Mouse (Mus musculus) erythroblast, adult 5-6 weeks (primary cell): Measurements from ENCODE around the gene Gen1. TPM values are rescaled to one million over a fixed set of nuclear protein-coding genes. Genes with fewer than 3 reads are reported as not detected.

Experiments used
- ATAC-seq: replicated peaks from 2 replicates; pipeline ENCODE4 v1.8.0; 2016; ENCODE audit warnings: moderate number of reproducible peaks, mild to moderate bottlenecking, moderate TSS enrichment, inconsistent platforms; ENCODE audit not compliant: poor library complexity, low FRiP score, severe bottlenecking
- total RNA-seq, 2 experiments: library from RNA; stranded (forward) in 1 of 2; stranded (reverse) in 1 of 2; fragments of 150-400 nt in 1 of 2; fragments of 200-764, 138-1000 nt in 1 of 2; gene quantifications; 2 replicates each; pipeline versions ENCODE4 v1.2.3 to v1.2.4; 2015 to 2017; ENCODE audit warnings: low replicate concordance in 2 of 2

Gen1 gene
- total RNA-seq, 2 experiments from 2014 or later, result 17.9 to 38.1 TPM

GRCm38 (mm10) chr12:11226529-11227268 lies 38.9 kb downstream of the Gen1 start:
- ATAC-seq, result no peak

- no peak for ATAC-seq
Observed at GRCm38 (mm10) chr12:11226123-11226522, 39.5 kb downstream of the Gen1 start.

GRCm38 (mm10) chr12:11224722-11225121 lies 40.9 kb downstream of the Gen1 start:
- ATAC-seq, result no peak

GRCm38 (mm10) chr12:11223090-11223489 lies 42.5 kb downstream of the Gen1 start:
- no peak for ATAC-seq

- no peak for ATAC-seq
Observed at GRCm38 (mm10) chr12:11222566-11222965, 43.0 kb downstream of the Gen1 start.

- no peak for ATAC-seq
Observed at GRCm38 (mm10) chr12:11221524-11222330, 43.9 kb downstream of the Gen1 start.

GRCm38 (mm10) chr12:11217726-11218250 lies 47.8 kb downstream of the Gen1 start:
- no peak for ATAC-seq

- no peak for ATAC-seq
Observed at GRCm38 (mm10) chr12:11216454-11216853, 49.1 kb downstream of the Gen1 start.

- no peak for ATAC-seq
Observed at GRCm38 (mm10) chr12:11215555-11215954, 50.0 kb downstream of the Gen1 start.

- no peak for ATAC-seq
Observed at GRCm38 (mm10) chr12:11214776-11215175, 50.8 kb downstream of the Gen1 start.

GRCm38 (mm10) chr12:11212881-11213280 lies 52.7 kb downstream of the Gen1 start:
- no peak for ATAC-seq

- no peak for ATAC-seq
Observed at GRCm38 (mm10) chr12:11210361-11210760, 55.2 kb downstream of the Gen1 start.

- ATAC-seq, result no peak
Observed at GRCm38 (mm10) chr12:11209636-11210035, 56.0 kb downstream of the Gen1 start.

GRCm38 (mm10) chr12:11208872-11209271 lies 56.7 kb downstream of the Gen1 start, which contains the start of gene Msgn1:
Gene Msgn1, minus strand, starts transcription at chr12:11208972.
- ATAC-seq, result no peak

- no peak for ATAC-seq
Observed at GRCm38 (mm10) chr12:11206321-11206720, 59.3 kb downstream of the Gen1 start.

- no peak for ATAC-seq
Observed at GRCm38 (mm10) chr12:11203694-11204665, 61.6 kb downstream of the Gen1 start.

GRCm38 (mm10) chr12:11202476-11202875 lies 63.1 kb downstream of the Gen1 start:
- ATAC-seq, result no peak

GRCm38 (mm10) chr12:11200711-11201110 lies 64.9 kb downstream of the Gen1 start:
- ATAC-seq, result no peak

- ATAC-seq, result no peak
Observed at GRCm38 (mm10) chr12:11198551-11198950, 67.0 kb downstream of the Gen1 start.

- no peak for ATAC-seq
Observed at GRCm38 (mm10) chr12:11198026-11198425, 67.6 kb downstream of the Gen1 start.
